Mouse (Mus musculus) adrenal gland, postnatal 25 days (tissue): ENCODE results near the gene Olfr467. TPM values are rescaled to one million over a fixed set of nuclear protein-coding genes. Genes with fewer than 3 reads are reported as not detected.
"Not testable (repeated sequence)": the region's sequence is repeated elsewhere in the genome, so short reads cannot be mapped to it uniquely, and the experiment has no call there.

Source experiments
- DNase-seq: peaks from one replicate; pipeline ENCODE4 v3.0.0; 2021; ENCODE audit warnings: mixed read lengths
- long read RNA-seq: library from polyadenylated mRNA; stranded (forward); transcript quantifications from one replicate; pipeline ENCODE4 v2.0.0, GENCODE M21; 2021
- total RNA-seq: library from RNA; stranded (reverse); gene quantifications from 2 replicates; pipeline ENCODE4 v1.2.3, GENCODE M21; 2021

Gene Olfr467
- not detected in 2 replicates for total RNA-seq
- long read RNA-seq, result 0 reads

DNA sequence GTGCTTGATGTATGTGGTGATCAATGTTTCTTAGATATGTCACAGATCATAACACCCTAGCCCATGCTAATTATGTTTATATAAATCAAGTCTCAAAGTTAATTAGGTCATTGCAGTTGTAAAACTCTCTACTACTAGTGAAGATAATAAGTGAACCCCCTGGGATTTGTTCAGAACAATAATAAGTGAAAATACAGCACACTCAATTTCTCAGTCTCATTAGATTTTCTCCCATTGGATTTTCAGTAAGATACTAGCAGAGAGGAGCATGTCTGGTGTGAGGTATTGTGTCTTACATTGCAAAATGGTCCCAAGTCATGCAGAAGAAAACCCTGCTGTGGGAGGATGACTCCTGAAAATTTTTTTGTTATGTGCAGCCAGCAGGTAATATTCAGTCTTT, at the start of gene Olfr467:
Gene Olfr467, plus strand, starts transcription at position 301 of the 400 bp plus-strand sequence.
- no peak for DNase-seq

DNA sequence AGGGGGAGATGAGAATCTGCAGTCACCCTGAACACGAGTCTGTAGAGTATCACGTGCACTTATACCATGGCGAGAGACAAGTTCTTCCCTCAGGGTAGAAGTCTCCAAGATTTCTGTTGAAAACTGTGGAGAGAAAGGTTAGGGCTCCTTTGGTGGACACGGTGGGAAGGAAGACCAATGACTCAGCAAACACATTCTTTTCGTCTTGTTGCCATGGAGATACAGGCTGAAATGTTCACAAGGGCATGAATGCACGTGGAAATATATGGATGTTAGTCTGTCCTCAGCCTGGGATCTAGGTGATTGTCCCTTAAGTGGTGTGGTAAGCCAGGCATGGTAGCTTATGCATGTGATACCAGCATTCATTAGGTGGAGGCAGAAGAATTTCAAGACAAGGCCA, 41.3 kb upstream of the Olfr467 start:
- no peak for DNase-seq

DNA sequence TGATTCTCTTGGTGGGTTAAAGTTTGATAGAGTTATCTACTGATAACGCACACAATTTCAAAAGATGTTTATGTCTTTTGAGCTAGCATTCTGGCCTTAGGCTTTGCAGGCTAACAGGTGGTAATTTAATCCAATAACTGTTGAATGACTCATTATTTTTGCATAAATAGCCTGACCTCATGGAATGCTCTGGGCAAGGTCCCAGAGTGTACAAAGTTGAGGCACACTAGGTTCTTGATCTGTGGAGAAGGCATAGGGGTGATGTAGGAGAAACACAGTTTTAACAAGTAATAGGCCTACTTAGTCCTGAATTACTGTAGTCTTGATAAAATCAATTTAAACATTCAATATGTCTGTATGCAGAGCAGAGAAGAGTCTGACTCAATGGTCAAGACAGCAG, 33.8 kb upstream of the Olfr467 start:
- DNase-seq, result no peak

DNA sequence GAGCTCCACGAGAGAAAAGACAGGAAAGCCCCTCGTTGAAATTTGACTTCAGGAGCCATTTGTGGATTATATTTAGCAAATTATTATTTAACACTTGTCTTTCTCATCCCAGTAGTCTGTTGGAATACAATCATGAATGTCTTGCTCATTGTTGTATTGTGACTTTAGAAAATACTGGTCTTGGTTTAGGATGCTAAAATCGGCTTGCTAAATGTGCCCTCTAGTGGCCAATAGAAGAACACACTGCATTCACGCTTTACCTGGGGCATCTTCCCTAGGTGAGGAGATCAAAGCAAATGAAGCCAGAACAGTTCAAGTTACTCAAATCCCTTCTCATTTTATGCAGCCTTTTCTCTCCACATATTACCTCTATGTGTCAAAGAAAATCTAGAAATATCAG, 32.5 kb upstream of the Olfr467 start:
- no peak for DNase-seq

DNA sequence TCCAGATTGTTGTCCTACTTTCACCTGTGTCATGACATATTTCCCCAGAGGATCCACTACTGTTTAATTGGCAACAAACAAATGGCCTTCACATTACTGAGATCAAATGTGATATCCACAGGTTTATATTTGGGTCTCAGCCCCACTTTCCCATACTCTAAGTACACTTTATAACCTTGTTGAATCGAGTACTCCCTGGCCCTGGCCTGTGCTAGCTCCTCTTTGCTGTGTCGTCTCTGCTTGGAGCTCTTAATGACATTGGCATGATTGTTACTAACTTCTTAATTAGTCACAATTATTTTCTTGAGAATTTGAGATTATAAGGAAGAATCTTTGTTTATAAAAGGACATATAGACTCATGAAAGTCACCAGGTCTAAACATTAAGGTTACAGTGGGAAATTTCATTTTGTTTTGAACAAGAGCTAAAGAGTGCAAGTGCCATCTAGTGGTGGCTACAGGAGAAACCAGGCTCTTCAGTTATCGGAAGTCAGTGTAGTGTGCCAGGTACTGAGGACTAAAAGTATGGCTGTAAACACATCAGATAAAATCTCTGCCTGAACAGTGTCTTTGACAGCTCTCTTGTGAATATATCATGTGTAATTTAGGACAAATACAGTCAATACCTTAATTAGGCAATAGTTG, 24.0 kb upstream of the Olfr467 start:
- DNase-seq, result no peak

DNA sequence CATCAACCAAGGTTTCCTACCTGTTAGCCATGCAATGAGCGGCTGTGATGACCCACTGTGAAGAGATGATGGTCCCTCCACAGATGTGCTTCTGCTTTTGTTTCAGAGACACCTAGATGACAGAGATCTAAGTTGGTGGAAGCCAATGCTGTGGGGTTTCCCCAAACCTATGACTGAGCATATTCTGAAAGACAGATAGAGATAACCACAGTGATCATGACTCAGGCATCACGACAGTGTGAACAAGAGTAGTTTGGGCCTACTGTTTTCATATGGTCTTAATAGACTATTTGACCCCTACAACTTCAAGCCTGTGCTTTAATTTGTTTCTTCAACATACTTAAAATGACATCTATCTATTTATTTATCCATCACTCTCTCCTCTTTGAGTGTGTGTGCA, 15.6 kb upstream of the Olfr467 start:
- DNase-seq, result no peak

DNA sequence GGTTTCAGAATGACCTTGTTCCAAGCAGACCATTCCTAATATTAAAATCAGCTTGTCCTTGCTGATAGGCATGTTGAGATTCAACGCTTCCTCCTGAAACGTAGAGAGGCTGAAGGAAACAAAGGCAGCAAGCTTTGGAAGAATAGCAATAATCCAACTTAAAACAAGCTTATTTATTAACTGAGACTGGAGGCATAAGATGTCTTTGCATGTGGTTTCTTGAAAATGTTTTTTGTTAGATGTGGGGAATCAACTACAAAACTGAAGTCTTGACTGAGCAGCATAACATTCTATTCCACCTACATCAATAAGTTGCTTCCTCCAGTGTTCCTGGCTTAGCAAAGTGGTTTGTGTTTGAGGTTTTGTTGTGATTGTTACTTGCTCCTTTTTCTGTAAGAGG, 11.0 kb upstream of the Olfr467 start, which contains the start of gene Ovch2:
Gene Ovch2, minus strand, starts transcription at position 101 of the 400 bp plus-strand sequence.
- no peak for DNase-seq

DNA sequence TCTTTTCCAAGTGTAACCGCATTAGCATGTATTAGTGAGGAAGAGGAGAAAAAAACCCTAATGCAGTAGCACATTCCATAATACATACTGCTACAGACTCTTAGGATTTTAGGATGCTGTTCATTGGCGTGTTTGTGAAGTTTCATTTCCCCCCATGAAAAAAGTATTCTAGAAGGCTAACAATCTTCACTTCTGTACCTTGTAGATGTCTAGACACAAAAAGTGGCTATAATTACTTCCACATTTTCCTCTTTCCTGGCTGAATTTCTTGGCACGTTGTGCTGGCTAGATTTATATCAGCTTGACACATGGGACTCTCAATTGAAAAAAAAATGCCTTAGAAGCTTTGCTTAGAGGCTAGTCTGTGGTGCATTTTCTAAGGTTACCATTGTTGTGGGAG, 9.9 kb upstream of the Olfr467 start:
- DNase-seq, result no peak

DNA sequence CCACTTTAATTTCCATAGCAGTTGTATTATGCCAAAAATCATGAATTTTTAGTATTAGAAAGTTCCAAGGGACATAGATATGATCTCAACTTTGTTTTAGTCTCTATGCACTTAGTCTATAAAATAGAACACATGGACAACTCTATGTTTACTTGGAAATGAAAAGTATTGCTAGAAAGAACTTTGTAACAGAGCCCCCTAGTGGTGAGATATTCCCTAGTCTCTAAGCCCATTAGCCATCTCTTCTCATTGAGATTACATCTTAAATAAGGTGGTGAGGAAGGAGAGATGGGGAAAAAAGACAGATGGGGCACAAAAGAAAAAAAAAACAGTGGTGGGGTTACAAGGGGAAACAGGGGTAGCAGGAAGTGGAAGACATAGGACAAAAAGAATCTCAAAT, 7.4 kb downstream of the Olfr467 start:
- no peak for DNase-seq

DNA sequence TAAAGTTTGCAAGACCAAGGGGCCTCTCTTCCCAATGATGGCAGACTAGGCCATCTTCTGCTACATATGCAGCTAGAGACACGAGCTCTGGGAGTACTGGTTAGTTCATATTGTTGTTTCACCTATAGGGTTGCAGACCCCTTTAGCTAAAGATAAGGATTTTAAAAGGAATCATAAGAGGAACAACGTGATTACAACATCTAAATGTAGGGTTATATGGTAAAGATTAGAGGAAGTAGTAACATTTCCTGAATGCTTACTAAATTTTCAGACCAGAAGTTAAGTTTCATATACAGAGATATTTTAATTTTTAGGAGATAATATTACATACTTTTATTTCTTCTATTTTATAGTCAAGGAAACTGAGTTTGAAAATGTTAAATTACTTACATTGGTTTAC, 11.8 kb downstream of the Olfr467 start:
- not testable (repeated sequence) for DNase-seq

DNA sequence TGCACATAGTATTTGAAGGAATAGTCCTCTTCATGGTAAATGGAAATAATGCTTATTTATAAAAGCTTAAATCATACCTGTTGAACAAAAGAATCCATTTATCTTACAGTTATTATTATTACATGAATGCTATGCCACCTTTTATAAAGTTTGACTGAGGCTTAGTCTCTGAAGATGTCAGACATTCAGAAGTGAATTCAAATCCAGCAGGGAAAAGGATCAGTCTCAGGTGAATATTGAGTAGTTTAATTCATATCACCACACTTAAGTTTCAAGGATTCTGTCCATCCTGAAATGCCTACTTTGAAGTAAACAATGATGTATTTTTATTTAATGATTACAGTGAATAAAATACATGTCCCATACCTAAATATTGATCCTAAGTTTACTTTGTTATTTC, 13.4 kb downstream of the Olfr467 start, which contains the start of gene Olfr469:
Gene Olfr469, minus strand, starts transcription at position 101 of the 400 bp plus-strand sequence.
- DNase-seq, result not testable (repeated sequence)

DNA sequence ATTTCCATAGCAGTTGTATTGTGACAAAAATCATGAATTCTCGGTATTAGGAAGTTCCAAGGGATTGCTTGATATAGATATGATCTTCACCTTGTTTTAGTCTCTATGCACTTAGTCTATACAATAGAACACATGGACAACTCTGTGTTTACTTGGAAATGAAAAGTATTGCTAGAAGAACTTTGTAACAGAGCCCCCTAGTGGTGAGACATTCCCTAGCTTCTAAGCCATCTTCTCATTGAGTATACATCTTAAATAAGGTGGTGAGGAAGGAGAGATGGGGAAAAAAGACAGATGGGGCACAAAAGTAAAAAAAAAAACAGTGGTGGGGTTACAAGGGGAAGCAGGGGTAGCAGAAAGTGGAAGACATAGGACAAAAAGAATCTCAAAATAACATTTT, 29.7 kb downstream of the Olfr467 start:
- no peak for DNase-seq

DNA sequence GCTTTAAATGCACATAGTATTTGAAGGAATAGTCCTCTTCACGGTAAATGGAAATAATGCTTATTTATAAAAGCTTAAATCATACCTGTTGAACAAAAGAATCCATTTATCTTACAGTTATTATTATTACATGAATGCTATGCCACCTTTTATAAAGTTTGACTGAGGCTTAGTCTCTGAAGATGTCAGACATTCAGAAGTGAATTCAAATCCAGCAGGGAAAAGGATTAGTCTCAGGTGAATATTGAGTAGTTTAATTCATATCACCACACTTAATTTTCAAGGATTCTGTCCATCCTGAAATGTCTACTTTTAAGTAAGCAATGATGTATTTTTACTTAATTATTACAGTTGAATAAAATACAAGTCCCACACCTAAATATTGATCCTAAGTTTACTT, 35.3 kb downstream of the Olfr467 start, which contains the start of gene Olfr470:
Gene Olfr470, minus strand, starts transcription at position 101 of the 400 bp plus-strand sequence.
- not testable (repeated sequence) for DNase-seq

Other genes with a start within 250 kb of the Olfr467 start
- 3.7 and 4.9 TPM in 2 replicates for gene Olfml1, start 244.8 kb upstream of the Olfr467 start, total RNA-seq
- 3.9 and 7.2 TPM in 2 replicates for gene Ppfibp2, start 217.1 kb upstream of the Olfr467 start, total RNA-seq
- gene 5330417H12Rik, start 187.1 kb upstream of the Olfr467 start, total RNA-seq, result not detected in 2 replicates
- gene Cyb5r2, start 54.2 kb upstream of the Olfr467 start, total RNA-seq, result not detected in 2 replicates
- gene Ovch2, start 11.1 kb upstream of the Olfr467 start, total RNA-seq, result not detected in 2 replicates
- not detected in 2 replicates for gene Olfr469, start 13.3 kb downstream of the Olfr467 start, total RNA-seq
- gene Olfr470, start 35.2 kb downstream of the Olfr467 start, total RNA-seq, result not detected in 2 replicates
- gene Olfr472, start 85.6 kb downstream of the Olfr467 start, total RNA-seq, result not detected in 2 replicates
- not detected in 2 replicates for gene Olfr473, start 118.2 kb downstream of the Olfr467 start, total RNA-seq
- gene Olfr474, start 142.4 kb downstream of the Olfr467 start, total RNA-seq, result not detected in 2 replicates
- not detected in 2 replicates for gene Olfr476, start 152.5 kb downstream of the Olfr467 start, total RNA-seq
- not detected in 2 replicates for gene Olfr477, start 174.4 kb downstream of the Olfr467 start, total RNA-seq
- gene Olfr478, start 221.7 kb downstream of the Olfr467 start, total RNA-seq, result not detected in 2 replicates
- not detected in 2 replicates for gene Olfr479, start 238.4 kb downstream of the Olfr467 start, total RNA-seq